Mouse (Mus musculus): ENCODE results near the gene Pla2g2f.

Pla2g2f gene

GRCm38 (mm10) chr4:138762266-138762665, 4.8 kb upstream of the Pla2g2f start:
- DNase-seq (ENCODE audit: low read depth) = no peak

- DNase-seq (ENCODE audit: low read depth) = no peak
Observed at GRCm38 (mm10) chr4:138755983-138756382, 1.4 kb downstream of the Pla2g2f start.

GRCm38 (mm10) chr4:138755439-138755838, 2.0 kb downstream of the Pla2g2f start:
- DNase-seq (ENCODE audit: low read depth) = no peak

- no peak for DNase-seq (ENCODE audit: low read depth)
Observed at GRCm38 (mm10) chr4:138754432-138754831, 3.0 kb downstream of the Pla2g2f start.

- DNase-seq (ENCODE audit: low read depth) = no peak
Observed at GRCm38 (mm10) chr4:138753608-138754007, 3.8 kb downstream of the Pla2g2f start.

GRCm38 (mm10) chr4:138752603-138753002, 4.8 kb downstream of the Pla2g2f start:
- DNase-seq (ENCODE audit: low read depth) = no peak

GRCm38 (mm10) chr4:138748369-138749072, 8.9 kb downstream of the Pla2g2f start:
- DNase-seq (ENCODE audit: low read depth) = peak; percentile 6

- DNase-seq (ENCODE audit: low read depth) = no peak
Observed at GRCm38 (mm10) chr4:138747851-138748250, 9.6 kb downstream of the Pla2g2f start.

GRCm38 (mm10) chr4:138746866-138747265, 10.6 kb downstream of the Pla2g2f start:
- DNase-seq (ENCODE audit: low read depth) = no peak

GRCm38 (mm10) chr4:138745884-138746283, 11.5 kb downstream of the Pla2g2f start:
- no peak for DNase-seq (ENCODE audit: low read depth)

- DNase-seq (ENCODE audit: low read depth) = no peak
Observed at GRCm38 (mm10) chr4:138739136-138739851, 18.1 kb downstream of the Pla2g2f start.

GRCm38 (mm10) chr4:138737031-138737430, 20.4 kb downstream of the Pla2g2f start, which contains the start of gene Ubxn10:
TSS of gene Ubxn10 (minus strand) at chr4:138737167.
- no peak for DNase-seq (ENCODE audit: low read depth)

- DNase-seq (ENCODE audit: low read depth) = no peak
Observed at GRCm38 (mm10) chr4:138734863-138735262, 22.6 kb downstream of the Pla2g2f start.

- DNase-seq (ENCODE audit: low read depth) = no peak
Observed at GRCm38 (mm10) chr4:138734105-138734504, 23.3 kb downstream of the Pla2g2f start.

- no peak for DNase-seq (ENCODE audit: low read depth)
Observed at GRCm38 (mm10) chr4:138729018-138729703, 28.3 kb downstream of the Pla2g2f start.

- DNase-seq (ENCODE audit: low read depth) = no peak
Observed at GRCm38 (mm10) chr4:138725751-138726150, 31.7 kb downstream of the Pla2g2f start.

GRCm38 (mm10) chr4:138725127-138725461, 32.3 kb downstream of the Pla2g2f start:
- peak; percentile 8 for DNase-seq (ENCODE audit: low read depth)

GRCm38 (mm10) chr4:138724354-138725126, 32.9 kb downstream of the Pla2g2f start, which contains the start of gene Pla2g2c:
TSS of gene Pla2g2c (plus strand) at chr4:138724792.
- no peak for DNase-seq (ENCODE audit: low read depth)

- DNase-seq (ENCODE audit: low read depth) = no peak
Observed at GRCm38 (mm10) chr4:138723493-138724281, 33.7 kb downstream of the Pla2g2f start.

GRCm38 (mm10) chr4:138719264-138719596, 38.2 kb downstream of the Pla2g2f start:
- DNase-seq (ENCODE audit: low read depth) = no peak

GRCm38 (mm10) chr4:138718586-138719263, 38.7 kb downstream of the Pla2g2f start:
- DNase-seq (ENCODE audit: low read depth) = no peak

Data from naive thymus-derived CD4-positive, alpha-beta T cell, adult 2 months (primary cell).